Mouse (Mus musculus): Measurements from ENCODE around the gene Trim66. TPM values are rescaled to one million over a fixed set of nuclear protein-coding genes. Genes with fewer than 3 reads are reported as not detected.

Trim66 gene
- total RNA-seq, 1 experiment: 0.62 TPM

- Histone ChIP-seq H3K9me3 (ENCODE audit: control insufficient read depth, insufficient read depth, low read depth, low read length) (no peaks in the 10 kb centered on the region), H3K4me3 (ENCODE audit: insufficient read depth in 1 of 2, low read depth in 1 of 2, low read length in 2 of 2, poor library complexity in 1 of 2, severe bottlenecking in 1 of 2) (no peak overlapping the region), H3K9ac (ENCODE audit: insufficient read depth, low read depth, low read length, poor library complexity, severe bottlenecking) (no peak overlapping the region), H3K27ac (ENCODE audit: insufficient read depth, low read depth, low read length, poor library complexity, severe bottlenecking) (no peak overlapping the region), H3K36me3 (ENCODE audit: control insufficient read depth, insufficient read depth, low read length, poor library complexity, severe bottlenecking) (no peaks in the 10 kb centered on the region), H3K4me1 (ENCODE audit: control insufficient read depth in 2 of 2, insufficient read depth in 2 of 2, low read length in 2 of 2, poor library complexity in 1 of 2) (peaks cover 2 to 3% of the 10 kb centered on the region in 2 experiments; a peak in 2 of 4 replicates)
- in situ Hi-C loops (cut with MboI; ENCODE audit: low sequenced_read_pairs in 2 of 2, unreplicated experiment in 2 of 2): loop anchor here in 1 of 2 experiments (25.0 kb wide), 1 partner anchor 308 kb away; no protein-coding TSS in a partner anchor
- TF ChIP-seq MAFK (IDR thresholded peaks at IDR 0.05; ENCODE audit: insufficient read depth, low read depth, low read length) (no peak), ZNF384 (IDR thresholded peaks at IDR 0.05; ENCODE audit: low read depth, low read length) (no peak), CHD2 (IDR thresholded peaks at IDR 0.05; ENCODE audit: low read depth, low read length) (no peak), ZC3H11A (IDR thresholded peaks at IDR 0.05; ENCODE audit: borderline replicate concordance, low read depth, low read length) (no peak), HCFC1 (IDR thresholded peaks at IDR 0.05; ENCODE audit: borderline replicate concordance, insufficient read depth, low read length) (no peak)
- peak; percentile 53 for DNase-seq (ENCODE audit: low read depth, low spot score)
Measured at GRCm38 (mm10) chr7:109445012-109445411, 62.9 kb downstream of the Trim66 start.

- Histone ChIP-seq H3K4me1 (ENCODE audit: control insufficient read depth in 2 of 2, insufficient read depth in 2 of 2, low read length in 2 of 2, poor library complexity in 1 of 2) (peaks cover 0 to 2% of the 10 kb centered on the region in 2 experiments; a peak in 1 of 4 replicates), H3K27ac (ENCODE audit: insufficient read depth, low read depth, low read length, poor library complexity, severe bottlenecking) (no peak overlapping the region), H3K4me3 (ENCODE audit: insufficient read depth in 1 of 2, low read depth in 1 of 2, low read length in 2 of 2, poor library complexity in 1 of 2, severe bottlenecking in 1 of 2) (no peak overlapping the region), H3K9ac (ENCODE audit: insufficient read depth, low read depth, low read length, poor library complexity, severe bottlenecking) (no peak overlapping the region), H3K36me3 (ENCODE audit: control insufficient read depth, insufficient read depth, low read length, poor library complexity, severe bottlenecking) (no peaks in the 10 kb centered on the region), H3K9me3 (ENCODE audit: control insufficient read depth, insufficient read depth, low read depth, low read length) (no peaks in the 10 kb centered on the region)
- no peak for DNase-seq (ENCODE audit: low read depth, low spot score)
- in situ Hi-C loops (cut with MboI; ENCODE audit: low sequenced_read_pairs in 2 of 2, unreplicated experiment in 2 of 2): loop anchor here in 1 of 2 experiments (25.0 kb wide), 1 partner anchor 305 kb away; no protein-coding TSS in a partner anchor
- no peak for TF ChIP-seq ZNF384 (IDR thresholded peaks at IDR 0.05; ENCODE audit: low read depth, low read length)
Measured at GRCm38 (mm10) chr7:109442739-109443138, 65.2 kb downstream of the Trim66 start.

DNA sequence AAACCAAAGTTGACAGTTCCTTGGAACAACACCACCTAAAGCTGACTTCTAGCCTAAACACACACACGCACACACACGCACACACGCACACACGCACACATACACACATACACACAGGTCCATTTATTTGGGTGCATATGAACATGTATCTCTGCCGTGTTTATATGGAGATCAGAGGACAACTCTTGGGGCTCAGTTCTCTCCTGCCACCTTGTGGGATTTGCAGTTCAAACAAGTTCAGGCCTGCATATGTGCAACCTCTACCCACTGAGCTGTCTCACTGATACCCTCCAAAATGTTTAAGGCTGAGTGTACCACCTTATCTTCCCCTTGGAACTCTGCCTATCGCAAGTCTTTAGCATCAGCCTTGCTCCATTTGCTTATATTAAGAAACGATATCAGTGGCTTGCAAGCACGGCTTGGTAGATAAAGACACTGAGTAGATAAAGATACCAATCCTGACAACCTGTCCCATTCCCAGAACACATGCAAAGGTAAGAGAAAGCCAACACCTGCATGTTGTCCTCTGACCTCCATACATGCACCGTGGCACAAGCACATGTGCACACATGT is 67.2 kb downstream of the Trim66 start:
- no peak overlapping the region for H3K27ac ChIP-seq (ENCODE audit: insufficient read depth, low read depth, low read length, poor library complexity, severe bottlenecking)
- in situ Hi-C loops (cut with MboI; ENCODE audit: low sequenced_read_pairs in 2 of 2, unreplicated experiment in 2 of 2): loop anchor here in 1 of 2 experiments (25.0 kb wide), 1 partner anchor 303 kb away; no protein-coding TSS in a partner anchor

DNA sequence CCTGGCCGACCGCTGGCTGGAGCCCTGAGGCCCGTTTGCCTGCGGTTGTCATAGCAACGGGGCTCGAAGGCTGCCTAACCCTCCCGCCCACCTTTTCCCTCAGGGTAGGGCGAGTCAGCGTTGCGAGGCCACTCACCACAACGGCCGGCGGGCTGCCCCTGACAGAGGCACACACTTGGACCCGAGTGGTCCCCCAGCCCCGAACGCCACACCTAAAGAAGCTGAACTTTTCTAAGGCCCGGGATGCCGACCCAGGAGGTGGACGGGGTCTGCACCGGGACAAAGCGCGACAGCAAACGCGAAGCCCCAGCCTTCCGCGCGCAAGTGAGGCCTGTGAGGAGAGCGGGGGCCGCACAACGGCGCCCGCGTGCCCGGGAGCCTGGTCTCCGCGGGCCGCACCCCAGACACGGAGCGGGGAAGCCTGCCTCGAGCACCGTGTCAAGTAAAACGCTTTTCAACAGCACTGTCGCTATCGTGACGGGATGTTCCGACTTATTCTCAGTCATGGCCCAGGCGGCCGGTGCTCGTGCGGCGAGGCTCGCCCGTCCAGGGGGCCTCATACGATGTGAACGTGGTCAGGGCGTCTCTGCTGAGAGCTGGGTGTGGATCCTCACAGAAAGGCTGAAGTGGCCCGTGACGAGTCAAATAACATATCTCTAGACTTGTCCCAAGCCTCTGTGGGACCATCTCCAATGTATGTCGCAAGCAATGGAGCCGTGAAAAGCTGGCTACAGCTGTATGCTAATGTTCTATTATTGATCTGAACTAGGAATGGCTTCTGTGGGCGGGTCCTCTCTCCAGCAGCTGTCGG is 68.9 kb downstream of the Trim66 start, which contains the start of gene Stk33:
Stk33 (minus strand) TSS at position 301 of the 811 bp plus-strand sequence.
- no peak within 1 kb of the TSS for H3K27ac ChIP-seq (ENCODE audit: insufficient read depth, low read depth, low read length, poor library complexity, severe bottlenecking)

More for the DNA sequence above, 67.2 kb downstream of the Trim66 start:
- Histone ChIP-seq H3K9ac (ENCODE audit: insufficient read depth, low read depth, low read length, poor library complexity, severe bottlenecking) (no peak overlapping the region), H3K36me3 (ENCODE audit: control insufficient read depth, insufficient read depth, low read length, poor library complexity, severe bottlenecking) (no peaks in the 10 kb centered on the region), H3K4me1 (ENCODE audit: control insufficient read depth in 2 of 2, insufficient read depth in 2 of 2, low read length in 2 of 2, poor library complexity in 1 of 2) (peaks cover 0 to 2% of the 10 kb centered on the region in 2 experiments; a peak in 1 of 4 replicates), H3K4me3 (ENCODE audit: insufficient read depth in 1 of 2, low read depth in 1 of 2, low read length in 2 of 2, poor library complexity in 1 of 2, severe bottlenecking in 1 of 2) (no peak overlapping the region), H3K9me3 (ENCODE audit: control insufficient read depth, insufficient read depth, low read depth, low read length) (no peaks in the 10 kb centered on the region)
- DNase-seq (ENCODE audit: low read depth, low spot score): no peak
- TF ChIP-seq MAFK (IDR thresholded peaks at IDR 0.05; ENCODE audit: insufficient read depth, low read depth, low read length): no peak
- TF ChIP-seq HCFC1 (IDR thresholded peaks at IDR 0.05; ENCODE audit: borderline replicate concordance, insufficient read depth, low read length): no peak
- TF ChIP-seq ZNF384 (IDR thresholded peaks at IDR 0.05; ENCODE audit: low read depth, low read length): no peak
- TF ChIP-seq CHD2 (IDR thresholded peaks at IDR 0.05; ENCODE audit: low read depth, low read length): no peak
- no peak for TF ChIP-seq ZC3H11A (IDR thresholded peaks at IDR 0.05; ENCODE audit: borderline replicate concordance, low read depth, low read length)

More for the DNA sequence above, 68.9 kb downstream of the Trim66 start, which contains the start of gene Stk33:
- in situ Hi-C loops (cut with MboI; ENCODE audit: low sequenced_read_pairs in 2 of 2, unreplicated experiment in 2 of 2): loop anchor here in 1 of 2 experiments (25.0 kb wide), 1 partner anchor 302 kb away; no protein-coding TSS in a partner anchor
- no peaks in the 10 kb centered on the region for H3K36me3 ChIP-seq (ENCODE audit: control insufficient read depth, insufficient read depth, low read length, poor library complexity, severe bottlenecking)
- H3K9ac ChIP-seq (ENCODE audit: insufficient read depth, low read depth, low read length, poor library complexity, severe bottlenecking): peak within 1 kb of the TSS; percentile 66
- H3K4me3 ChIP-seq (ENCODE audit: insufficient read depth in 1 of 2, low read depth in 1 of 2, low read length in 2 of 2, poor library complexity in 1 of 2, severe bottlenecking in 1 of 2): peak within 1 kb of the TSS; percentile 56 to 64
- TF ChIP-seq CHD2 (IDR thresholded peaks at IDR 0.05; ENCODE audit: low read depth, low read length) (no peak), ZC3H11A (IDR thresholded peaks at IDR 0.05; ENCODE audit: borderline replicate concordance, low read depth, low read length) (no peak), HCFC1 (IDR thresholded peaks at IDR 0.05; ENCODE audit: borderline replicate concordance, insufficient read depth, low read length) (no peak), ZNF384 (IDR thresholded peaks at IDR 0.05; ENCODE audit: low read depth, low read length) (no peak)
- H3K9me3 ChIP-seq (ENCODE audit: control insufficient read depth, insufficient read depth, low read depth, low read length): no peaks in the 10 kb centered on the region
- DNase-seq (ENCODE audit: low read depth, low spot score): peak; percentile 54
- H3K4me1 ChIP-seq (ENCODE audit: control insufficient read depth in 2 of 2, insufficient read depth in 2 of 2, low read length in 2 of 2, poor library complexity in 1 of 2): peaks cover 0 to 2% of the 10 kb centered on the region in 2 experiments; a peak in 1 of 4 replicates

All from ES-E14 (cell line).